Mouse (Mus musculus): ENCODE results near the gene Pde11a. TPM values are rescaled to one million over a fixed set of nuclear protein-coding genes. Genes with fewer than 3 reads are reported as not detected.

Pde11a gene
- 0.07 and 0.08 TPM in 2 replicates for polyA plus RNA-seq (2012; rRNA removed)

DNA sequence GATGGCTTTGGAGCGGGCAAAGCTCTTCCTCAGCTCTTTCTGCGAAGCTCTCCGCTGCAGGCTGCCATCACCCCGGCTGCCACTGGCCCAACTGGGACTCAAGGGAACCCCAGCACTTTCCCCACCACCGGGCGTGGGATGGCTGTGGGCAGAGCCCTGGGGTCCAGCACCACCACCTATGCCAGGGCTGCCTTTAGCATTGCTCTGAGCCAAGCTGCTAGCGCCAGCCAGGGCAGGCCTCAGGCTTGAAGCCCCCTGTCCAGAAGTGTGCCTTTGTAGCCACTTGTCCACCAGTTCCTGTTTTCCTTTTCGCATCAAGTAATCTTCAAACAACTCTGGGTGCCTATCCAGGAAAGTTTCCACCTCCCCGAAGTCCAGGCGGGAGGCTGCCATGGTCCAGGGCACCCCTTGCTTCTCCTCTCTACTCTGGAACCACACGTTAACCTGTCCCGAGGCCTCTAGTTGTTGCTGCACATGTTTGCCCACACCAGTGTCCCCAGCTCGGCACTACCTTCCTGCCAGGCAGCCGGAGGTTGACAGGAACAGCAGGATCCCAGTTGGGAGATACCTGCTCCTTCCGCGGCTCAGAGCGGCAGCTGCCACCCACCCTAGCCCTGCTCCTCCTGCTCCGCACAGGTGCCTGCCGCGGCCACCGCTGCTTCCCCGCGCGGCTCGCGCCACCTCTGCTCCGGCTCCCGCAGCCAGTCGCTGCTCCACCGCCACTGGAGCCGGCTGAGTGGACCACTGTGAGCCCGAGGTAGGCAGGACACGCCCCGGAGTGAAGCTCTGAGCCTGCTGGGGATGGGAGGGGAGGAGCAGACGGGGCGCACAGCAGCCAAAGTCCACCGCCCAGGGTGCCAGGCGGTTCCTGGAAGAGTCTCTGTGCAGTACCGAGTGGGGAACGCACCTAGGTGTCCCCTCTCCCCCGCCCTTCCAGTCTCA is at the start of gene Pde11a:
TSS of gene Pde11a (minus strand) at position 560 of the 942 bp plus-strand sequence.

DNA sequence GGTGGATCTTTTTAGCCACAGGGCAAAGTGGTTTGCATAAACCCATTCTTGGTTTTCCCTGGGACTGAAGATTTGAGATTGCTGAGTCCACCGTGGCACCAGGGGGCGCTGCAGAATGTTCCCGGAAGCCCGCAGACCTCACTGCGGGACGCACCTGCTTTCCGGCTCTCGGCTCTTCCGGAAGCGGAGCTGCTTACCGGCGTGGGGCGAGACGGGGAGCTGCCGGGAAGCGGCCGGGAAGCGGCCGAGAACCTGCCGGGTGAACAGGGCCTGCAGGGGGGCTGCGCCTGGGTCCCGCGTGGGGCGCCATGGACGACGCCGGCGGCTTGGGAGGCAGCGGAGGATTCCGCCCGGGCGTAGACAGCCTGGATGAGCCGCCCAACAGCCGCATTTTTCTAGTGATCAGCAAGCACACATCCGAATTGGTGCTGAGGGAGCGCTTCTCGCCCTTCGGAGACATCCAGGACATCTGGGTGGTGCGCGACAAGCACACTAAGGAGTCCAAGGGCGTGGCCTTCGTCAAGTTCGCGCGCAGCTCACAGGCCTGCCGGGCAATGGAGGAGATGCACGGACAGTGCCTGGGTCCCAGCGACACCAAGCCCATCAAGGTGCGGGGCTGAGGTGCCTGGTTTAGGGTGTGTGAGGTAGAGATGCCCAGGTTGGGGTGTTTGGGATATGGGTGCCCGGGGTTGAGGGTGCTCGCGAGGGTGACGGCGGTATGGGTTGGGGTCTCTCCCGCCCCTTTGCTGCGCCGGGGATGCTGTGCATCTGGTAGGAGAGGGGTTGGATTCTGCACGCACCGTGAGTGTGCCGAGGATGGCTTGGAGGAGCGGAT is 31.5 kb upstream of the Pde11a start, which contains the start of gene Rbm45:
TSS of gene Rbm45 (plus strand) at position 164 of the 835 bp plus-strand sequence.

DNA sequence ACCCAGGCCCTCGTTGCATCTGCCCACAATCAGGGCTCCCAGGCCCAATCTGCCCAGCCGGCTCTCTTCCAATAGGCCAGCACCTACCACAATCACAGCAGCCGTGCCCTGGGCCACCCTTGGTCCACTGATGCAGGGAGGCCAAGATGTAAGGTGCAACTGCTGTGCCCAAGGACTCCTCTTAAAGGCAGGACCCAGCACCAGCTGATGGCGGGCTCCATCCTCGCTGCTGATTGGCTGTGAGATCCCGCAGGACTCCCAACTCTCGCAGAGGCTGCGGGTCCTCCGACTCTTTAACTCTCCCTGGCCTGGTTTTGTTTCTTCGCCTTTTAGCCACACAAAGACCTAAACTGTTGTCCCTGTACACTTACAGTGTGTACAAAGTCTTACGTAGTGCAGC is 21.7 kb upstream of the Pde11a start, which contains the start of gene Cyct:
TSS of gene Cyct (minus strand) at position 225 of the 400 bp plus-strand sequence.

DNA sequence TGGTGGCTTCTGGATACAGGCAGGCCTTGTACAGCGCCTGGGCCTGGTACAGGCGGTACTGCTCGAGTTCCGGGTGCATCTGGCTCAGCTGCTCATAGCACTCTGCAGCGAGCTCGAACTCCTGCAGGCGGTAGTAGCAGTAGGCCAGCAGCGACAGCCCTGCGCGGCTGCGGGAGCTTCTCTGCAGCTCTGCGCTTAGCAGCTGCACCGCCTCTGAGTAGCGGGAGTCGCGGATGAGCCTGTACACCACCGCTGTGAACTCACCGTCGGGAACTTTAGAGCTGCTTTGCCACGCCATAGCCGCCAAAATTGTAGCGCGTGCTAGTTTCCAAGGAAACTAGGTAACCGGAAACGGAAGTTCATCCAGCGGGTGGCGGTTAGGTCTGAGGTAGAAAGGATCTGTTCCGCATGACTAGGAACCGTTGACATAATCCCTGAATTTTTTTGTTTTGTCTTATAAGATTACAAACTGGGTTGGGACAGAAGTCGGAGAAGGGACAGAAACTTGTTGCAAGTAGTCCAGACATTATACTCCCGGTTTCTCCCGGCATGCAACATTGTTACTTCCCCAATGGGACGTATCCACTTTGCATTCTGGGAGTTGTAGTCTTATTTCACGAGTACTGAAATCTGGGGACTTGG is 357.0 kb downstream of the Pde11a start, which contains the start of gene Ttc30a1:
TSS of gene Ttc30a1 (minus strand) at position 528 of the 642 bp plus-strand sequence.

DNA sequence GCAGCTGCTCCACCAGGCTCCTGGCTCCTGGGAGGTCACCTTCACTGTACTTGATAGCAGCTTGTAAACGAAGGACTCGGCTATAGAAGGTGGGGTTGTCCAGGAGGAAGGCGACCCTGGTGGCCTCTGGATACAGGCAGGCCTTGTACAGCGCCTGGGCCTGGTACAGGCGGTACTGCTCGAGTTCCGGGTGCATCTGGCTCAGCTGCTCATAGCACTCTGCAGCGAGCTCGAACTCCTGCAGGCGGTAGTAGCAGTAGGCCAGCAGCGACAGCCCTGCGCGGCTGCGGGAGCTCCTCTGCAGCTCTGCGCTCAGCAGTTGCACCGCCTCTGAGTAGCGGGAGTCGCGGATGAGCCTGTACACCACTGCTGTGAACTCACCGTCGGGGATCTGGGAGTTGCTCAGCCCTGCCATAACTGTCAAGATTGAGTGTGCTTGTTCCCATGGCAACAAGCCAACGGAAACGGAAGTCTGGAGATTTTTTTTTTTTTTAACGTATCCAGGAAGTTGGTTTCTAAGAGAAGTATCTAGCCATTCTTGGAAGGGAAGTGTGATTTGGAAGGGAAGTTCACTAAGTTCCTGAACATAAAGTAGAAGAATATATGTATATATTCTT is 360.7 kb downstream of the Pde11a start, which contains the start of gene Ttc30a2:
TSS of gene Ttc30a2 (minus strand) at position 419 of the 617 bp plus-strand sequence.

Other genes with a start within 250 kb of the Pde11a start
- gene Cyct, start 21.7 kb upstream of the Pde11a start, polyA plus RNA-seq (2012; rRNA removed): not detected in 2 replicates
- 7.2 and 7.5 TPM in 2 replicates for gene Rbm45, start 31.2 kb upstream of the Pde11a start, polyA plus RNA-seq (2012; rRNA removed)
- gene Osbpl6, start 67.7 kb upstream of the Pde11a start, polyA plus RNA-seq (2012; rRNA removed): 0.12 and 0.23 TPM in 2 replicates